Mouse (Mus musculus) megakaryocyte, embryonic 14.5 days (primary cell): ENCODE data around the gene Nubpl.

Experiments used
- FLI1 ChIP-seq: IDR thresholded peaks from 2 replicates; pipeline ENCODE4 v1.6.1; 2012; ENCODE audit warnings: low read length, inconsistent platforms, mixed read lengths
- GATA1 ChIP-seq: IDR thresholded peaks from 3 replicates; pipeline ENCODE4 v1.6.1; 2012; ENCODE audit warnings: mixed read lengths, low read length, inconsistent platforms, borderline replicate concordance

GRCm38 (mm10) chr12:52254089-52254488 is 156.6 kb downstream of the Nubpl start:
- no peak for TF ChIP-seq GATA1
- TF ChIP-seq FLI1: no peak
